Mouse (Mus musculus) CH12.LX (cell line): ENCODE measurements around the gene Blcap. TPM values are rescaled to one million over a fixed set of nuclear protein-coding genes. Genes with fewer than 3 reads are reported as not detected.

Experiments used
- DNase-seq: peaks from one replicate; pipeline ENCODE4 v3.0.0-alpha.2; 2013; ENCODE audit errors: extremely low read depth
- H3K27ac ChIP-seq: 2 replicates; pipeline ENCODE4 v1.5.1; 2012; ENCODE audit warnings: low read depth, mild to moderate bottlenecking, control low read depth, moderate library complexity; ENCODE audit not compliant: insufficient read depth
- H3K27me3 ChIP-seq: replicated peaks from 2 replicates; pipeline ENCODE3; 2012; ENCODE audit warnings: inconsistent platforms
- H3K36me3 ChIP-seq, 2 experiments: replicated peaks in 1 of 2; 2 replicates each; pipeline versions ENCODE3 to v1.6.1; 2012; ENCODE audit warnings: inconsistent platforms in 1 of 2, low read length in 1 of 2, mild to moderate bottlenecking in 1 of 2, mixed read lengths in 1 of 2, moderate library complexity in 1 of 2; ENCODE audit not compliant: control insufficient read depth in 1 of 2, insufficient read depth in 1 of 2
- H3K4me1 ChIP-seq, 2 experiments: 2 replicates each; pipeline ENCODE4 v1.6.1; 2012; ENCODE audit warnings: inconsistent platforms in 1 of 2, moderate library complexity in 1 of 2; ENCODE audit not compliant: insufficient read depth in 2 of 2, control insufficient read depth in 1 of 2
- H3K4me2 ChIP-seq: 2 replicates; pipeline ENCODE4 v1.6.1; 2012; ENCODE audit warnings: low read depth, mild to moderate bottlenecking, control low read depth; ENCODE audit not compliant: poor library complexity, insufficient read depth, severe bottlenecking
- H3K4me3 ChIP-seq, 3 experiments: fragments of 150-350 bp in 1 of 3; sonication (generic) in 1 of 3; replicated peaks in 1 of 3; 2 replicates each; pipeline versions ENCODE3 to v1.5.1; 2011 to 2012; ENCODE audit warnings: low read depth in 2 of 3, low read length in 2 of 3, mild to moderate bottlenecking in 2 of 3, moderate library complexity in 2 of 3, control low read depth in 1 of 3, improper control_type of control experiment in 1 of 3, inconsistent platforms in 1 of 3, mixed read lengths in 1 of 3; ENCODE audit not compliant: poor library complexity in 1 of 3
- H3K79me2 ChIP-seq: replicated peaks from 2 replicates; pipeline ENCODE4 v1.6.1; 2012; ENCODE audit warnings: mild to moderate bottlenecking, moderate library complexity; ENCODE audit not compliant: control insufficient read depth, poor library complexity, insufficient read depth, severe bottlenecking; ENCODE audit errors: extremely low read depth
- H3K9ac ChIP-seq: 2 replicates; pipeline ENCODE4 v1.6.1; 2012; ENCODE audit warnings: low read depth, mild to moderate bottlenecking, control low read depth, moderate library complexity; ENCODE audit not compliant: insufficient read depth
- H3K9me3 ChIP-seq: replicated peaks from 2 replicates; pipeline ENCODE3; 2012; ENCODE audit warnings: low read length, inconsistent platforms, mixed read lengths
- BHLHE40 ChIP-seq: IDR thresholded peaks from 2 replicates; pipeline ENCODE4 v1.6.1; 2011; ENCODE audit warnings: mild to moderate bottlenecking, low read depth, low read length, improper control_type of control experiment
- E2F4 ChIP-seq: IDR thresholded peaks from 2 replicates; pipeline ENCODE4 v1.6.1; 2011; ENCODE audit warnings: low read depth, low read length, improper control_type of control experiment; ENCODE audit not compliant: insufficient replicate concordance
- EP300 ChIP-seq: IDR thresholded peaks from 2 replicates; pipeline ENCODE4 v1.6.1; 2011; ENCODE audit warnings: low read length, improper control_type of control experiment
- ETS1 ChIP-seq: conservative IDR thresholded peaks from 2 replicates; pipeline ENCODE4 v1.6.1; 2012; ENCODE audit warnings: low read depth, mild to moderate bottlenecking, inconsistent platforms, low read length, improper control_type of control experiment, moderate library complexity
- GABPA ChIP-seq: IDR thresholded peaks from 2 replicates; pipeline ENCODE4 v1.6.1; 2012; ENCODE audit warnings: low read depth, low read length, improper control_type of control experiment, inconsistent platforms; ENCODE audit not compliant: insufficient replicate concordance
- HCFC1 ChIP-seq: IDR thresholded peaks from 2 replicates; pipeline ENCODE4 v1.6.1; 2012; ENCODE audit warnings: low read depth, mild to moderate bottlenecking, inconsistent platforms, low read length, improper control_type of control experiment
- IRF4 ChIP-seq: IDR thresholded peaks from 2 replicates; pipeline ENCODE4 v1.6.1; 2014; ENCODE audit warnings: low read depth, mild to moderate bottlenecking, inconsistent platforms, low read length, improper control_type of control experiment
- JUND ChIP-seq: conservative IDR thresholded peaks from 2 replicates; pipeline ENCODE4 v1.6.1; 2011; ENCODE audit warnings: low read depth, low read length, improper control_type of control experiment
- KAT2A ChIP-seq: IDR thresholded peaks from 2 replicates; pipeline ENCODE4 v1.6.1; 2012; ENCODE audit warnings: low read length, improper control_type of control experiment, inconsistent platforms; ENCODE audit not compliant: insufficient replicate concordance
- MAFK ChIP-seq: IDR thresholded peaks from 2 replicates; pipeline ENCODE4 v1.6.1; 2011; ENCODE audit warnings: low read length, improper control_type of control experiment; ENCODE audit not compliant: insufficient replicate concordance
- MAX ChIP-seq: IDR thresholded peaks from 2 replicates; pipeline ENCODE4 v1.6.1; 2011; ENCODE audit warnings: low read length, improper control_type of control experiment
- MAZ ChIP-seq: IDR thresholded peaks from 2 replicates; pipeline ENCODE4 v1.6.1; 2012; ENCODE audit warnings: low read depth, mild to moderate bottlenecking, inconsistent platforms, low read length, improper control_type of control experiment, moderate library complexity
- MEF2A ChIP-seq: IDR thresholded peaks from 2 replicates; pipeline ENCODE4 v1.6.1; 2014; ENCODE audit warnings: low read depth, mild to moderate bottlenecking, inconsistent platforms, low read length, improper control_type of control experiment, borderline replicate concordance
- MYC ChIP-seq: IDR thresholded peaks from 2 replicates; pipeline ENCODE4 v1.6.1; 2011; ENCODE audit warnings: low read depth, mild to moderate bottlenecking, improper control_type of control experiment, low read length
- NELFE ChIP-seq: IDR thresholded peaks from 2 replicates; pipeline ENCODE4 v1.6.1; 2011; ENCODE audit warnings: low read depth, low read length, improper control_type of control experiment
- NRF1 ChIP-seq: IDR thresholded peaks from 2 replicates; pipeline ENCODE4 v1.6.1; 2014; ENCODE audit warnings: low read depth, mild to moderate bottlenecking, inconsistent platforms, low read length, improper control_type of control experiment, moderate library complexity
- POLR2A ChIP-seq: IDR thresholded peaks from 2 replicates; pipeline ENCODE4 v1.6.1; 2011; ENCODE audit warnings: low read depth, mild to moderate bottlenecking, improper control_type of control experiment, low read length
- RAD21 ChIP-seq: IDR thresholded peaks from 2 replicates; pipeline ENCODE4 v1.6.1; 2011; ENCODE audit warnings: low read depth, mild to moderate bottlenecking, low read length, improper control_type of control experiment, moderate library complexity
- RCOR1 ChIP-seq: conservative IDR thresholded peaks from 2 replicates; pipeline ENCODE4 v1.6.1; 2012; ENCODE audit warnings: low read depth, mild to moderate bottlenecking, inconsistent platforms, low read length, improper control_type of control experiment
- SIN3A ChIP-seq: IDR thresholded peaks from 2 replicates; pipeline ENCODE4 v1.6.1; 2012; ENCODE audit warnings: low read length, improper control_type of control experiment, inconsistent platforms
- SMC3 ChIP-seq: IDR thresholded peaks from 2 replicates; pipeline ENCODE4 v1.6.1; 2011; ENCODE audit warnings: low read depth, low read length, improper control_type of control experiment
- TCF12 ChIP-seq: IDR thresholded peaks from 2 replicates; pipeline ENCODE4 v1.6.1; 2014; ENCODE audit warnings: low read depth, mild to moderate bottlenecking, inconsistent platforms, low read length, improper control_type of control experiment
- USF1 ChIP-seq: IDR thresholded peaks from 2 replicates; pipeline ENCODE4 v1.6.1; 2014; ENCODE audit warnings: low read depth, mild to moderate bottlenecking, inconsistent platforms, low read length, improper control_type of control experiment
- ZMIZ1 ChIP-seq: IDR thresholded peaks from 2 replicates; pipeline ENCODE4 v1.6.1; 2012; ENCODE audit warnings: low read depth, mild to moderate bottlenecking, inconsistent platforms, low read length, improper control_type of control experiment
- ZNF384 ChIP-seq: IDR thresholded peaks from 2 replicates; pipeline ENCODE4 v1.6.1; 2012; ENCODE audit warnings: low read depth, low read length, improper control_type of control experiment, inconsistent platforms
- dilution Hi-C: fragments of 300-500 bp; cut with MboI; formaldehyde crosslinking; loops from 2 replicates; pipeline ENCODE4 v1.14.3; 2020; ENCODE audit warnings: low sequenced_read_pairs; ENCODE audit not compliant: extremely low pct_unique_long_range_greater_than_20kb, extremely low pct_ligation_motif_present
- in situ Hi-C: fragments of 300-500 bp; cut with MboI; formaldehyde crosslinking; loops from 3 replicates; pipeline ENCODE4 v1.14.3; 2019; ENCODE audit warnings: low sequenced_read_pairs, low pct_ligation_motif_present, low pct_unique_long_range_greater_than_20kb, mixed read lengths
- polyA plus RNA-seq: library from polyadenylated mRNA; unstranded; fragments of >175 nt; gene quantifications from 2 replicates; pipeline ENCODE4 v1.2.1, GENCODE M21; 2012; ENCODE audit warnings: low read depth; ENCODE audit not compliant: insufficient read length
- total RNA-seq, 2 experiments: library from RNA; depleted of rRNA; stranded (reverse); fragments of 300-350 nt in 1 of 2; fragments of >200 nt in 1 of 2; gene quantifications; 2 replicates each; pipeline ENCODE4 v1.2.3; 2012 to 2014

Blcap gene
- total and polyA plus RNA-seq, 3 experiments = 14.0 to 18.9 (median 16.0) TPM

- no peak overlapping the region for H3K4me3 ChIP-seq
- in situ Hi-C loops (no loop called here), dilution Hi-C loops (no loop called here)
- H3K27me3 ChIP-seq = no peaks in the 10 kb centered on the region
- no peaks in the 10 kb centered on the region for H3K4me1 ChIP-seq
- H3K36me3 ChIP-seq = peaks cover 6 to 66% of the 10 kb centered on the region in 2 experiments
- no peak overlapping the region for H3K9ac ChIP-seq
- H3K9me3 ChIP-seq = no peaks in the 10 kb centered on the region
- H3K27ac ChIP-seq = no peak overlapping the region
- no peak overlapping the region for H3K4me2 ChIP-seq
- no peaks in the 10 kb centered on the region for H3K79me2 ChIP-seq
- DNase-seq = no peak
- TF ChIP-seq MEF2A (no peak), RCOR1 (no peak), IRF4 (no peak), POLR2A (no peak), GABPA (no peak), ETS1 (no peak), MYC (no peak), E2F4 (no peak), KAT2A (no peak), MAZ (no peak), EP300 (no peak), TCF12 (no peak), ZNF384 (no peak), MAFK (no peak), MAX (no peak), SMC3 (no peak), HCFC1 (no peak), ZMIZ1 (no peak)
These were observed 24.4 kb downstream of the Blcap start for GRCm38 (mm10) chr2:157546686-157547085.

DNA sequence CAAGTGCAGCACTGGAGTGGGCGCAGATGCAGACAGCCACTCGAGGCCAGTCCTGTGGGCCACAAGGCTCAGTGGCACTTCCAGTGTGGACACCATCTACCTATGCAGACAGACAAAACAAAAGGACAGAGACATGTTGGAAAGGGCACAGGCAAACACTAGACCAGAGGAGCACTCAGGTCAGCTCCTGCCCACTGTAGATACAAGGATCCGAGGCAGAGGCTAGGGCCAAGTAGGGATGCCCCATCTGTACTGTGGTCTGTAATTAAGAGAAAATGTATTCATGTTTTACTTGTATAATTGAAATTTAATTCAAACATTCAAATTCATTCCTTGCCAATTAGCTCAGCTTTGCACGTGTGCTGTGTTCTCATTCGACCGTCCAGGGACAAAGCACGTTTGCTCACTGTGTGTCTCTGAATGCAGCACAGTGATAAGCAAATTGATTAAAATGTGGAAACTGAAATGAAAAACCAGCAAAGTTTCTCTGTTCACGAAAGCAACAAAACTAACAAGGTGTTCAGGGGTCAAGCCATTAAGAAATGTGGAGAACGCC lies 26.7 kb downstream of the Blcap start:
- Histone ChIP-seq H3K4me2 (no peak overlapping the region), H3K4me1 (no peaks in the 10 kb centered on the region), H3K79me2 (no peaks in the 10 kb centered on the region), H3K27me3 (no peaks in the 10 kb centered on the region), H3K36me3 (peaks cover 6 to 72% of the 10 kb centered on the region in 2 experiments), H3K9me3 (no peaks in the 10 kb centered on the region), H3K9ac (no peak overlapping the region), H3K4me3 (no peak overlapping the region), H3K27ac (no peak overlapping the region)
- TF ChIP-seq NRF1 (no peak), NELFE (no peak), USF1 (no peak), SIN3A (no peak), EP300 (no peak), JUND (no peak), SMC3 (no peak), E2F4 (no peak), RAD21 (no peak), BHLHE40 (no peak), MAZ (no peak), POLR2A (no peak), HCFC1 (no peak)
- dilution Hi-C loops (no loop called here), in situ Hi-C loops (no loop called here)
- no peak for DNase-seq
